Mouse (Mus musculus) testis, adult 2 months (tissue): ENCODE measurements around the gene Rnf145. TPM values are rescaled to one million over a fixed set of nuclear protein-coding genes. Genes with fewer than 3 reads are reported as not detected.
A peak's percentile ranks its signal among the peaks of the same experiment; 100 is the strongest.

ENCODE experiments used
- H3K27ac ChIP-seq: fragments of 200-500 bp; 2 replicates; pipeline ENCODE4 v1.5.1; 2012; ENCODE audit warnings: low read depth, low read length; ENCODE audit not compliant: control insufficient read depth, insufficient read depth
- H3K27me3 ChIP-seq: fragments of 200-500 bp; 2 replicates; pipeline ENCODE4 v1.6.1; 2012; ENCODE audit warnings: mild to moderate bottlenecking, low read length, moderate library complexity; ENCODE audit not compliant: control insufficient read depth, insufficient read depth
- H3K36me3 ChIP-seq: fragments of 200-500 bp; 2 replicates; pipeline ENCODE4 v1.6.1; 2012; ENCODE audit warnings: mild to moderate bottlenecking, low read length; ENCODE audit not compliant: control insufficient read depth, insufficient read depth
- H3K4me1 ChIP-seq: fragments of 200-500 bp; 2 replicates; pipeline ENCODE4 v1.6.1; 2012; ENCODE audit warnings: low read length; ENCODE audit not compliant: control insufficient read depth, insufficient read depth
- H3K4me3 ChIP-seq: fragments of 200-500 bp; 2 replicates; pipeline ENCODE4 v1.5.1; 2012; ENCODE audit warnings: low read depth, mild to moderate bottlenecking, low read length, moderate library complexity, mixed read lengths; ENCODE audit not compliant: control insufficient read depth
- CTCF ChIP-seq: fragments of 200-500 bp; IDR thresholded peaks from 2 replicates; pipeline ENCODE4 v1.5.1; 2012; ENCODE audit warnings: low read depth, mild to moderate bottlenecking, inconsistent platforms, low read length, moderate library complexity; ENCODE audit not compliant: control insufficient read depth, insufficient read depth, insufficient replicate concordance
- POLR2A ChIP-seq: fragments of 200-500 bp; IDR thresholded peaks from 2 replicates; pipeline ENCODE4 v1.6.1; 2012; ENCODE audit warnings: low read depth, mild to moderate bottlenecking, inconsistent platforms, low read length, moderate library complexity; ENCODE audit not compliant: control insufficient read depth
- polyA plus RNA-seq: library from polyadenylated mRNA; depleted of rRNA; stranded (reverse); fragments of >200 nt; gene quantifications from 2 replicates; pipeline ENCODE4 v1.2.3, GENCODE M21; 2012

The Rnf145 gene
- polyA plus RNA-seq, 1 experiment: 14.9 TPM

DNA sequence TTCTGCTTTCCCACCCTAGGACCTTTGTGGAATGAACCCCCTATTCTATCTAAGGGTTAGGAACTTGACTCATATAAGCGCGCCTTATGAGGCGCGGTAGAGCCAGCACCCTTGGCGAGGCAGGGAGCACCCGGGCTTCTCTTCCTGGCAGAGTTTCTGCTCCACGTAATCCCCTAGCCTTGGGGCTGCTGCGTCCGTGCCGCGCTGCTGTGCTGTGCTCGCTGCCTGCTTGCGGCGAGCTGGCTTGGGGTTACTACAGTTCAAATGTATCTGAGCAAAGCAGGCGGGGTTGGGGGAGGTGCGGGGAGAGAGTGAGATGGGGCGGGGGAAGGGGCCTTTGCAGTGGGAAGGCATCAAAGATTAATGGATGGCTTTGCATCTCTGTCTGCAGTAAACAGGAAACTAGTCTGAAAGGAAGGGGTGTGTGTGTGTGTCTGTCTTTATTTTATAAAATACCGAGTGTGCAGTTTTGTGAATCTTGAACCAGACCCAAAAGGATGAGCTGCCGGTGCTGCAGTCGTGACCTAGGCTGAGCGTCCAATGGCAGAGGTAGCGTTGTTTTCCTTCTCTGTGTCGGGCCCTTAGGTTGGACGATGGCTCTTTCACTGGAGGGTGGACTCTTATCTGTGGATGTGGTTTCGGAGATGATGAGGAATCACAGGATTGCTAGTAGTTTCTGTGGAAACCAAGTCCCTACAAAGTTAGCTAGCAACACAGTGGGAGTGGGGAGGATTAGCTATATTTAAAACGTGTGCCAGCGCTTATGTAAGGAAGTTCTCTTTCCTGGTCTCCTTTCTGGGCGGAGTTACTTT lies 1.4 kb downstream of the Rnf145 start:
- TF ChIP-seq CTCF: no peak
- TF ChIP-seq POLR2A: peak; percentile 33; the same call in 1 of the 2 replicates
- peak overlapping the region; percentile 72 for H3K27ac ChIP-seq
- H3K4me3 ChIP-seq: peak overlapping the region; percentile 85
- no peaks in the 10 kb centered on the region for H3K36me3 ChIP-seq
- peaks cover 5% of the 10 kb centered on the region for H3K4me1 ChIP-seq
- no peaks in the 10 kb centered on the region for H3K27me3 ChIP-seq

DNA sequence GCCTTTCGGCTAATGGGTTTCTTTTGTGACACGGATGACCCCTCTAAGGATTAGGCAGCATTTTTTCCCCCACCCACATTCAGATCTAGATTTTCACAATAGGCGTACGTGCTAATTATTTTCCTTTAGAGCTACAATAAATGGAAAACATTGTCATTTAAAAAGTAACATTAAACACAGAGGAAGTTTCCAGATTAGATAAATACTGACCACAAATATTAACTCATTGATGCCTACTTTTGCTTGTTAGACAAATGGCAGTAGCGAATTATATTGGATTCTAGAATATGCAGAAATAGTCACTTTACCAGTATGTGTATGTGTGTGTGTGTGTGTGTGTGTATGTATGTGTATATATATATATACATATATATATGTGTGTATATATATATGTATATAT lies 3.8 kb downstream of the Rnf145 start:
- TF ChIP-seq POLR2A (no peak), CTCF (no peak)
- Histone ChIP-seq H3K36me3 (no peaks in the 10 kb centered on the region), H3K4me1 (peaks cover 5% of the 10 kb centered on the region)

DNA sequence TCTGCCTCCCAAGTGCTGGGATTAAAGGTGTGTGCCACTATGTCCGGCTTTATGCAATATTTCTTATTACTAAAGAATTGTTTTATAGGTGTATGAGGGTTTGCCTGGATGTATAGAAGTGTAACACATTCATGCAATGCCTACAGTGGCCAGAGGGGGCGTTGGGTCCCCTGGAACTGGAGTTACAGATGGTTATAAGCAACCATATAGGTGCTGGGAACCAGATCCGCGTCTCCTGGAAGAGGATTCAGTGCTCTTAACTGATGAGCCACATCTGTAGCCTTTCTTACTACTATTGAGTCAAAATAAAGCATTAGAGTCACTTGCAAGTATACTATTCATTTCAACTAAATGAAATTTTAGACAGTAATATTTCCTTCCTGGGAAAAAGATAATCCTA lies 7.0 kb downstream of the Rnf145 start:
- peaks cover 2% of the 10 kb centered on the region; the same call in 1 of the 2 replicates for H3K4me1 ChIP-seq
- H3K27me3 ChIP-seq: no peaks in the 10 kb centered on the region
- H3K36me3 ChIP-seq: no peaks in the 10 kb centered on the region
- no peak overlapping the region for H3K4me3 ChIP-seq
- TF ChIP-seq POLR2A: no peak
- H3K27ac ChIP-seq: no peak overlapping the region

More for the DNA sequence above, 3.8 kb downstream of the Rnf145 start:
- Histone ChIP-seq H3K4me3 (no peak overlapping the region), H3K27ac (no peak overlapping the region), H3K27me3 (no peaks in the 10 kb centered on the region)

DNA sequence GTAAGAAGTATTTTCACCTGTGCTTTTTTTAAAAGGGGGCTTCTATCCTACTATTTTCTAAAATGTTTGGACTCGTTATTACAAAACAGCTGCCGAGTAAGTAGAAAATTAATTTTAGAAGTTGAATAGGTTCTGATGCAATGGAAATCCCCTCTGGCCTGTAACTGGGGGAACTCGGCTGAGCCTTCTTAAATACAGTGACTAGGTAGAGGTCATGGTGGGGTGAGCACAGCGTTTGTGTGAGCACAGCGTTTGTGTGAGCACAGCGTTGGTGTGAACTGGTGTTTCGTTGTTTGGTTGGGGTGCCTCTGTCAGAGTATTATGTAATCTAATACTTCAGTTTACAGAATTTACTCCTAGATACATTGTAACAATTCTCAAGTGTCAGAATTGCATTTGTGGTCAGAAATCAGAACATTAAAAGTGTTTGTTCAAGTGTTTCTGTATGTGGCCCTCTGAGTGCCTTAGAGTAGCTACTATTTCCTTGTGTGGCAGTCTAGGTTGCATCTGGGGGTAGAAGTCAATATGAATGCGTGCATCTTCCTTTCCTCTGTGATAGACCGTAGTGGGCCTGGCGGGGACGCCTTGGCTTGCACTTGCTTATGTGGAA lies 8.0 kb downstream of the Rnf145 start:
- no peaks in the 10 kb centered on the region for H3K36me3 ChIP-seq
- H3K27me3 ChIP-seq: no peaks in the 10 kb centered on the region

DNA sequence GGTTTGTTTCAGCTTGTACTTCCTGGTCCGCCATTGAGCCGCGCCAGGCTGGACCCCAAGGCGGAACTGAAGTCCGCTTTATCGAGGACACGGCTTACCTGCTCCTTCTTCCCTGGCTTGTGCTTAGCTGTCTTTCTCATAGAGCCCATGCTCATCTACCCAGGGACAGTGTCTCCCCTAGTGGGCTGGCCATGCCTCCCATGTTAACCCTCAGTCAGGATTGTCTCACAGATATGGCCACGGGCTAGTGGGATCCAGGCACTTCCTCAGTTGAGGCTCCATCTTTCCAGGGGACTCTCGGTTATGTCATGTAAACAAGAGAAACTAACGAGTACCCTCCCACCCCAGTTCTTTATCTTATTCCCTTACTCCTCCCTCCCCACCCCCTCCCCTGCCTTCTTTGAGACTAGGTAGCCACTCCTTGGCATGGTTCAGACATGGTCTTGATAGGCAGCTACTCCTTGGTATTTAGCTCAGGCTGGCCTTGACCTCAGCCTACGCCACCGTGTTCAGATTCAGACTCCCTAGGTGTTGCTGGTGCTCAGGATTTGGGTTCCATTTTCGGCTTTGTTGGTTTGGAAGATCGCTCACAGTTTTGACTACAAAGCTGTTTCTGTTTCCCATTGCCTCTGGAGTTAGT lies 9.9 kb downstream of the Rnf145 start:
- Histone ChIP-seq H3K36me3 (no peaks in the 10 kb centered on the region), H3K27me3 (no peaks in the 10 kb centered on the region), H3K4me1 (peaks cover 2% of the 10 kb centered on the region; the same call in 1 of the 2 replicates), H3K27ac (no peak overlapping the region), H3K4me3 (no peak overlapping the region)
- TF ChIP-seq POLR2A (no peak), CTCF (no peak)

More for the DNA sequence above, 8.0 kb downstream of the Rnf145 start:
- no peak for TF ChIP-seq CTCF
- no peak for TF ChIP-seq POLR2A
- Histone ChIP-seq H3K4me1 (peaks cover 2% of the 10 kb centered on the region; the same call in 1 of the 2 replicates), H3K4me3 (no peak overlapping the region), H3K27ac (no peak overlapping the region)

DNA sequence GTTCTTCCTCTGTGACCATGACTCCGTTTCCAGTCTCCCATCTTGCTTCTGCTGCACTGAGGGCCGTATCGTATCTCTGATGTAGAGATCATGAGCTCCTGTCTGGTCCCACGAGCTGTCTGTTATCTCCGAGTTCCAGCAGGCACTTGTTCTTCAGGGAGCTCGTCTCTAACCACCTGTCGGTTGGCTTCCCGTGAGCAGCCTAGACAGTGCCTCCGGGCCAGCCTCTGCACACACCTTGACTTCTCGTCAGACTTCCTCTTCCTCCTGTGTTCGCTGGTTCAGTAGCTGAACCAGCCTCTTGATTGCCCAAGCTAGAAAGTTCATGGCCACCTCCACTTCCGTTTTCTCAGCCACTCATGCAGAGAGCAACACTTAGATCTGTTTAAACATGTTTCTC lies 10.4 kb downstream of the Rnf145 start:
- Histone ChIP-seq H3K36me3 (no peaks in the 10 kb centered on the region), H3K4me3 (no peak overlapping the region), H3K4me1 (peaks cover 2% of the 10 kb centered on the region; the same call in 1 of the 2 replicates), H3K27ac (no peak overlapping the region), H3K27me3 (no peaks in the 10 kb centered on the region)
- TF ChIP-seq CTCF (no peak), POLR2A (no peak)

DNA sequence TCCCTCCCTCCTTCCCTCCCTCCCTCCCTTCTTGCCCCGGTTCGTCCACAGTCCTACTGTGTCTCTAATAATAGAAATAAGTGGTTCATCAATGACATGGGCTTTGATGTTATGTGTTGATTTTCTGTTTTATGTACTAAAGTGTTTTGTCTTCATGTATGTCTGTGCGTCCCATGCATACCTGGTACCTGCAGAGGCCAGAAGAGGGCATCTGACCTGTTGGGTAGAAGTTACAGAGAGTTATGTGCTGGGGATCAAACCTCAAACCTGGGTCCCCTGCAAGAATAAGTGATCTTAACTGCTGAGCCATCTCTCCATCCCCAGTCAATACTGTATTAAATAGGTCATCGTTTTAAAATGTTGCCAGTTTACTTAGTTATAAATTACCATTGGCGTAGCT lies 11.0 kb downstream of the Rnf145 start:
- H3K4me3 ChIP-seq: no peak overlapping the region
- H3K27me3 ChIP-seq: no peaks in the 10 kb centered on the region
- H3K4me1 ChIP-seq: peaks cover 2% of the 10 kb centered on the region; the same call in 1 of the 2 replicates
- no peak for TF ChIP-seq POLR2A
- TF ChIP-seq CTCF: no peak
- H3K27ac ChIP-seq: no peak overlapping the region
- H3K36me3 ChIP-seq: no peaks in the 10 kb centered on the region
